Mouse (Mus musculus) heart, embryonic 15.5 days (tissue): Measurements from ENCODE around the gene Ell. TPM values are rescaled to one million over a fixed set of nuclear protein-coding genes. Genes with fewer than 3 reads are reported as not detected.

Experiments used
- ATAC-seq: fragments of 200-750 bp; cut with Nextera tagmentation; replicated peaks from 2 replicates; pipeline ENCODE4 v1.8.0; 2017; ENCODE audit warnings: low read depth, moderate TSS enrichment; ENCODE audit not compliant: insufficient number of reproducible peaks, insufficient read depth, low FRiP score
- H3K27ac ChIP-seq: fragments of 300-500 bp; sonication (generic); 2 replicates; pipeline ENCODE4 v1.5.1; 2015; ENCODE audit warnings: mild to moderate bottlenecking, inconsistent platforms
- H3K27me3 ChIP-seq: fragments of 300-500 bp; sonication (generic); 2 replicates; pipeline ENCODE4 v1.6.1; 2015; ENCODE audit warnings: inconsistent platforms
- H3K36me3 ChIP-seq: fragments of 300-500 bp; sonication (generic); 2 replicates; pipeline ENCODE4 v1.6.1; 2015; ENCODE audit warnings: mild to moderate bottlenecking, inconsistent platforms
- H3K4me1 ChIP-seq: fragments of 300-500 bp; sonication (generic); replicated peaks from 2 replicates; pipeline ENCODE4 v1.6.1; 2015; ENCODE audit warnings: inconsistent platforms
- H3K4me2 ChIP-seq: fragments of 300-500 bp; sonication (generic); 2 replicates; pipeline ENCODE4 v1.6.1; 2015; ENCODE audit warnings: inconsistent platforms, mild to moderate bottlenecking, moderate library complexity
- H3K4me3 ChIP-seq: fragments of 300-500 bp; sonication (generic); 2 replicates; pipeline ENCODE4 v1.5.1; 2015; ENCODE audit warnings: mild to moderate bottlenecking, inconsistent platforms
- H3K9ac ChIP-seq: fragments of 300-500 bp; sonication (generic); 2 replicates; pipeline ENCODE4 v1.6.1; 2015; ENCODE audit warnings: mild to moderate bottlenecking, inconsistent platforms
- H3K9me3 ChIP-seq: fragments of 300-500 bp; sonication (generic); replicated peaks from 2 replicates; pipeline ENCODE4 v1.6.1; 2016; ENCODE audit warnings: inconsistent platforms
- WGBS: fragments of 180-500 bp; shearing (Covaris S2); methylation state at CpG from one replicate; pipeline ENCODE4 v1.1.7; 2015; ENCODE audit warnings: mixed read lengths; 5-methylcytosine and 5-hydroxymethylcytosine counted together
- polyA plus RNA-seq: library from polyadenylated mRNA; unstranded; fragments of >200 nt; fragmentation: Nextera tagmentation; extraction: Ambion mirVana; gene quantifications from 2 replicates; pipeline ENCODE4 v1.2.1, GENCODE M21; 2015

The Ell gene
- polyA plus RNA-seq, 1 experiment from 2014 or later = 10.8 TPM

DNA sequence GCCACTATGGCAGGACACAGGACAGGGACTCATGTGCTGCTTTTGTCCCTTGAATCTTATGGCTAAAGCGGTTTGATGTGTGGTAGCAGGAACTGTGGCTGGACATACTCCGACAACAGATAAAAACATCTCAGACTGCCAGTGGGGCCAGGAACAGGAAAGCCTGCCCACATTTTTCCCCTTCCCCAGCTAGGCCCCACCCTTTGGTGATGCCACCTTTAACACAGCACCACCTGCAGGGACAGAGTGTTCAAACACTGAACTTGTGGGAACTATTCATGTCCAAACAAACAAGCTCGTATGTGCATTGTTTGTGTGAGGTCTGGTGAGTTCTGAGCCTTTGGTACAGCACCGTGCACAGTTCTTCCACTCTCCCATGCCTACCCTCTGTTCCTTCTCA, 19.1 kb downstream of the Ell start:
- Histone ChIP-seq H3K27ac (peak overlapping the region; percentile 44), H3K4me1 (peaks cover 69% of the 10 kb centered on the region), H3K4me3 (no peak overlapping the region), H3K9ac (no peak overlapping the region), H3K9me3 (no peaks in the 10 kb centered on the region), H3K27me3 (no peaks in the 10 kb centered on the region), H3K4me2 (no peak overlapping the region), H3K36me3 (no peaks in the 10 kb centered on the region)
- ATAC-seq = no peak
- WGBS = 41% methylated on average over 4 of the region's 4 CpGs

DNA sequence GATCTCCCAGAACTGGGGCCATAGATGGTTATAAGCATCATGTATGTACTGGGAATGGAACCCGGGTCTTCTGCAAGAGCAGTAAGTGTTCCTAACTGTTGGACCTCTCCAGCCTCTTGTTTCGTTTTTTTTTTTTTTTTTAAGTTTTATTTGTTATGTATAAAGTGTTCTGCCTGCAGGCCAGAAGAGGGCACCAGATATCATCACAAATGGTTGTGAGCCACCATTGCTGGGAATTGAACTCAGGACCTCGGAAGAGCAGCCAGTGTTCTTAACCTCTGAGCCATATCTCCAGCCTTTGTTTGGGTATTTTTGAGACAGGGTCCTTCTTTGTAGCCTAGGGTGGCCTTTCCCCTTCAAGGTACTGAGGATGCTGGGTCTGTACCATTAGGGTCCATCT, 19.7 kb downstream of the Ell start:
- peaks cover 63% of the 10 kb centered on the region for H3K4me1 ChIP-seq
- no peak overlapping the region for H3K9ac ChIP-seq
- no peaks in the 10 kb centered on the region for H3K9me3 ChIP-seq
- 79% methylated on average over 3 of the region's 3 CpGs for WGBS
- no peak for ATAC-seq
- H3K36me3 ChIP-seq = no peaks in the 10 kb centered on the region
- H3K4me3 ChIP-seq = no peak overlapping the region
- no peak overlapping the region for H3K27ac ChIP-seq
- H3K4me2 ChIP-seq = no peak overlapping the region
- H3K27me3 ChIP-seq = no peaks in the 10 kb centered on the region

DNA sequence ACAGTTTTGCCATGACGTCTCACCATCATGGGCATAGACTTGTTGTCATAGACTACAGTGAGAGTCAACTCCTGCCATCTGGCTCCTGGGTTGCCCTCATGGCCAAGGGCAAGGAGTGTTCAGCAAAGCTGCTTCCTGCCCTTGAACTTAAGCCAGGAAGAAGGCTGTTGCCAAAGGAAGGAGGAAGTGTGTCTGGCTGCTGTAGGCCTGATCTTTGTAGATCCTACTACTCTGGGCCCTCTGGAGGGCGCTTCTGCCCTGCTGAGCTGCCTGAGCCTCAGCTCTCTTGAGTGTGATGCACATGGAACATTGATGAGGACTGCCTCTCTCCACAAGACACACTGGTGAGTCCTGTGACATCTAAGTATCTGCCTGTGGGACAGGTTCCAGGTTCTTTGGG, 20.8 kb downstream of the Ell start:
- 0 out of 2 replicates have a peak, but pooled peaks have one; percentile 12 for ATAC-seq
- Histone ChIP-seq H3K4me1 (peaks cover 64% of the 10 kb centered on the region), H3K9ac (no peak overlapping the region), H3K4me2 (no peak overlapping the region), H3K9me3 (no peaks in the 10 kb centered on the region), H3K36me3 (no peaks in the 10 kb centered on the region), H3K4me3 (no peak overlapping the region), H3K27ac (peak overlapping the region; percentile 57), H3K27me3 (no peaks in the 10 kb centered on the region)
- WGBS = 58% methylated on average over 2 of the region's 2 CpGs

DNA sequence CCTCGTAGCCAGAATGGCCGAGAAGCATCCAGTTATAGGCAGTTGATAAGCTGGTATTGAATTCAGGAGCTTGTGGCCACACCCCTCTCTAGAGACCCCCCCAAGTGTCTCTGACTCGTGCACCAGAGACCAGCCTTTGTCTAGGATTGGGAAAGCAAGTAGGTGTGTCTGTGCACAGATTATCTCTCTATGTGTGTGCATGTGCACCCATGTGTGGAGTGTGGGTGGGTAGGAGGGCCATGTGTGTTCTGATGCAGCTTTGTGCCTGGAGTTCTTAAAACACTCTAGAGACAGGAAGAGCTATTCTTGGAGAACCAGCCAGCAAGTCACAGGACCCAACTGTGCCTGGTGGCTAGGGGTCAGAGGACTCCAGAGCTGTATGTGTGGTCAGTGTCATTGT, 21.3 kb downstream of the Ell start:
- ATAC-seq = no peak

DNA sequence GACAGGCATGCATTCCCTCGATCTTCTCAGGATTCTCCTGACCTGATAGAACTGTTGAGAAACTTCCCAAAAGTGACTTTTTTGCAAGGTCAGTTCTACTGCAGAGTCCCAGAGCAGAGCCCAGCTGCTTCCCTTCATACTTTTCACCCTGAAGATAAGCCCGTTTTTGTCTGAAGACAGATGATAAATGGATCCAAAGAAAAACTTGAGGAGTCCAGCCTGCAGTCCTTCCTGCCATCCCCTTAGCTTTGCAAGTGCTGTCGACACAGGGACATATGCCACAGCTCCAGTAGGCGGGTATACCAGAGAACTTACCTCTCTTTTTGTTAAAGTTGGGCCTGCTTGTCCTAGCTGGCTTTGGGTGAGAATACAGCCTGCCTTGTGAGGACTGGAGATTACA, 22.1 kb downstream of the Ell start:
- Histone ChIP-seq H3K36me3 (no peaks in the 10 kb centered on the region), H3K27me3 (no peaks in the 10 kb centered on the region), H3K27ac (peak overlapping the region; percentile 57), H3K4me1 (peaks cover 75% of the 10 kb centered on the region), H3K9ac (no peak overlapping the region), H3K4me3 (no peak overlapping the region), H3K9me3 (no peaks in the 10 kb centered on the region), H3K4me2 (no peak overlapping the region)
- 37% methylated on average over 4 of the region's 4 CpGs for WGBS
- ATAC-seq = no peak

More for the DNA sequence above, 21.3 kb downstream of the Ell start:
- Histone ChIP-seq H3K27me3 (no peaks in the 10 kb centered on the region), H3K9ac (peak overlapping the region; percentile 39; the same call in 1 of the 2 replicates), H3K4me3 (no peak overlapping the region), H3K27ac (peak overlapping the region; percentile 57), H3K9me3 (no peaks in the 10 kb centered on the region), H3K4me1 (peaks cover 67% of the 10 kb centered on the region), H3K4me2 (no peak overlapping the region), H3K36me3 (no peaks in the 10 kb centered on the region)
- 34% methylated on average over 3 of the region's 3 CpGs for WGBS

DNA sequence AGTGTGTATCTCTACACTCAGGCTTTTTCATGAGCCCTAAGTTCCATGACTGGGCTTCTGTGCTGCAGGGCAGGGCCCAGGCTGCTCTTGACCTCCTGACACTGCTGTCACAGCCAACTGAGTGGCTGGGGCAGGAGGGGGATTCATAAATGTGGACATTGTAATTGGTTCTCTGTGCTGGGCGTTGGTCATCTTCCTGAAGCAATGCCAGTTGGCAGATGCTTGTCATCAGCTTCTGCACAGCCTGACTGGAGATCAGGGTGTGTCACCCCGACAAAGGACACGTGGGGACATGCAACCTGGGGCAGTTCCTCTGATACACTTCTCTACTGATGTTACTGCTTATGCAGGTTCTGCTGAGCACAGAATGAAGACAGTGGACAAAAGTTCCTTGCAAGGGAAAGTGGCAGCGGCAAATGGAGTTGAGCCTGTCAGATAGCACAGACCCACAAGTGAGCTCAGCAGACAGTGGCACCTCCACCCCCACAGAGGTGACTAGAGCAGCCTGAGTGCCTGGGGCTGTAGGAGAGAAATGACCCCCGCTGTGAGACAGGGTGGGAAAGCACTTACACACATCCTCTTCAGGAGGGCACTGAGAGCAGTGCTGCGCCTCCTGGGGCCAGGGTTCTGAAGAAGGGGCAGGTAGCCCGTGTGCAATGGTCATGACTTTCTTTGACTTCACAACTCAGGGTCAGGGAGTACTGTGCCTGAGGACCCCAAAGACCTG, 22.7 kb downstream of the Ell start:
- Histone ChIP-seq H3K4me3 (no peak overlapping the region), H3K27ac (peak overlapping the region; percentile 57), H3K27me3 (no peaks in the 10 kb centered on the region), H3K4me1 (peaks cover 81% of the 10 kb centered on the region), H3K4me2 (no peak overlapping the region), H3K36me3 (no peaks in the 10 kb centered on the region), H3K9ac (no peak overlapping the region), H3K9me3 (no peaks in the 10 kb centered on the region)
- ATAC-seq = no peak
- 39% methylated on average over 7 of the region's 7 CpGs for WGBS

DNA sequence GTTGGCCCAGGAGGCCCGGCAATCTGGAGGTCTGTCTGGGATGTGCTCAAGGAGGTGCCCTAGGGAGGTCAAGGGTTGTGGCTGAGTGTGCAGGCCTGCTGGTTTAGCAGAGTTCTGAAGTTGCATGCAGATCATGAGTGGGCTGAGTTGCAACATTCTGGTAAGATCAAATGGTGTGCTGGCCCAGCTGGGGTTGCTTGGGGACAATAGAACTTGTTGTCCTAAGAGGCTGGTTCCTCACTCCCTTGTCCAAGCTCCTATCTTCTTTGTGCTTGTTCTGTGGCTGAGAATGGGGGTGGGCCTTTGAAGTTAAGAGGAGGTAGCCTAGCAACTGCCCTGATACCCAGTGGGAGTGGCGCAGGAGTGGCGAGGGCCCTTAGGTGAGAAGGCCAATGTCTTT, 23.5 kb downstream of the Ell start:
- Histone ChIP-seq H3K9me3 (no peaks in the 10 kb centered on the region), H3K27me3 (no peaks in the 10 kb centered on the region), H3K4me1 (peaks cover 78% of the 10 kb centered on the region), H3K36me3 (no peaks in the 10 kb centered on the region), H3K27ac (no peak overlapping the region), H3K9ac (no peak overlapping the region), H3K4me2 (no peak overlapping the region), H3K4me3 (no peak overlapping the region)
- 67% methylated on average over 3 of the region's 3 CpGs for WGBS
- no peak for ATAC-seq

DNA sequence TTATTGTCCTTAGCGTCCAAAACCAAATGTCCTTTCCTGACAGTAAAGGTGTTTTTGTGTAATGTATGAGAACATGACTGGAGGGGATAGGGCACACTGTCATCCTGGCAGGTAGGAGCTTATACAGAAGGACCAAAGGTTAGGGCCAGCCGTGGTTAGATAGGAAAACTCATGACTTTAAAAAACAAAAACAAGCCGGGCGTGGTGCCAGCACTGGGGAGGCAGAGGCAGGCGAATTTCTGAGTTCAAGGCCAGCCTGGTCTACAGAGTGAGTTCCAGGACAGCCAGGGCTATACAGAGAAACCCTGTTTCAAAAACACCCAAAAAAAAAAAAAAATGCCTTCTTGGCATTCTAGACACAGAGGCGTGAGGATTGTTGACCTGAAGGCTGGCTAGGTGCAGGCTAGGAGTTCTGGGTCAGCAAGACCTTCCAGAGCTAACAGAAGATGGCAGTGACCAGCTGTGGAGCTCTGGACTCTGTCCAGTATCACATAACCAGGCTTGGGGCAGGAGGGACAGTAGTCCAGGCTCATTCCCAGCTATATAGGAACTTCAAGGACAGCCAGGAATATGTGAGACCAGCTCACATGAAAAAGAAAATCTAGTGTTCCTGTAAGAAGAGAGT, 24.6 kb downstream of the Ell start:
- Histone ChIP-seq H3K4me1 (peaks cover 68% of the 10 kb centered on the region), H3K9ac (no peak overlapping the region), H3K4me3 (no peak overlapping the region), H3K36me3 (no peaks in the 10 kb centered on the region), H3K27me3 (no peaks in the 10 kb centered on the region), H3K9me3 (no peaks in the 10 kb centered on the region), H3K27ac (0 out of 2 replicates have a peak overlapping the region, but pooled peaks have one; percentile 65), H3K4me2 (no peak overlapping the region)
- ATAC-seq = no peak
- 87% methylated on average over 6 of the region's 6 CpGs for WGBS

DNA sequence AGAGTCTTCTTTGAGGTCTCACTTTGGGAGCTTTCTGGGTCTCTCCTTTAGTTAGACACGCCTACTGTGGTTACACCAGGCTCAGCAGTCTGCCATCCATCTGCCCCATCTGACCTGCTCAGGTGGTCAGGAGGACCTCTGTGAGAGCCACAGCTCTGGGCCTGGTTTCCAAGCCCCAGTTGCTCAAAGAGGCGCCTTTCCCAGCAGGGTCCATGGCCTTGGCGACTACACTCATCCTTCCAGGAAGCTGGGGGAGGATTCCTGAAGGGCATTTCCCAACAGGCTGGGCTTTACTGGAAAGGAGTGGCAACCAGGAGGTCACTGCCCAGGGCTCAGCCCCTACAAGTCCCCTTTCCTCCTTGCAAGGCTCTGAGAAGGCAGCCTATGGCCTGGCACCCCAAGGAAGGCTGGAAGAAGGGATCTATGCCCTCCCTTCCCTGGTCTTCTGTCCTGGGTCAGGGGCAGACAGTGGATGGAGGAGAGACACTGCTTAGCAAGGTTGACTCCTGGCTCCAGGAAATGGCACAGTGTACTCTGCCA, 25.5 kb downstream of the Ell start:
- Histone ChIP-seq H3K9me3 (no peaks in the 10 kb centered on the region), H3K36me3 (no peaks in the 10 kb centered on the region), H3K27ac (peak overlapping the region; percentile 65), H3K4me3 (no peak overlapping the region), H3K9ac (no peak overlapping the region), H3K27me3 (no peaks in the 10 kb centered on the region), H3K4me2 (no peak overlapping the region), H3K4me1 (peaks cover 66% of the 10 kb centered on the region)
- ATAC-seq = no peak
- WGBS = 69% methylated on average over 3 of the region's 3 CpGs

DNA sequence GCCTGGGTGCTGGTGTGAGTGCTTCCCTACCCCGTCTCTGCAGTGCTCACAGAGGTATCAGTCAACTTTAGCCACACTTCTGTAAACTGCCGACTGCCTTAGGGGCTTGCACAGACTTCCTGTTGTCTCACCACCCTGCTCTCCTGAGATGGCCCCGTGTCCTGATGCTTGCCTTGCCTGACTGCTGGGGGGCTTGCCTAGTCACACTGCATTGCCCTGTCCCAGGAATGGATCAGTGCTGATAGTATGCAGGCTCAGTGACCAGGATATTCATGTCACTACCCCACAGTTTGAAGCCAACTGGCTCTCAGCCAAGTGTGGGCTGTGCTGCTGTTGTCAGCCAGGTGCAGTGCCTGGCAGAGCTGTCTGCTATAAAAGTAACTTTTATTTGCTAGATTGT, 26.3 kb downstream of the Ell start:
- ATAC-seq = peak; percentile 56; the same call in 1 of the 2 replicates

DNA sequence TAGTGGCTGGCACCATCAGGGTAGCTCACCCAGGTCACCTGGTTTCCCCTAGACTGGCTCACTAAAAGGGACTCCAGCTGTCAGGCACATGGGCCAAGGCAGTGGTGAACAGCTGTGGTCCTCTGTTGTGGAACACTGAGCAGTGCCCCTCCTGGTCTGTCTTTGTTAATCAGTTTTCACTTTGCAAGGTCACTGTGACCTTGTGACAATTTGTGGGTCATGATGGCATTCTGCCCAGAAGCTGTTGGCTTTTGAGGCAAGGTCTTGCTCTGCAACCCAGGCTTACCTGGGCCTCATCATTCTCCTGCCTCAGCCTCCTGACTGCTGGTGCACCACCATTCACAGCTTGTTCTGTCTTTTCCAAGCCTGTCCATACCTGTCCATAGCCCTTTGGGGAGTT, 31.1 kb downstream of the Ell start:
- Histone ChIP-seq H3K36me3 (no peaks in the 10 kb centered on the region), H3K27me3 (no peaks in the 10 kb centered on the region), H3K27ac (peak overlapping the region; percentile 71), H3K4me2 (no peak overlapping the region), H3K4me3 (no peak overlapping the region), H3K4me1 (peaks cover 50% of the 10 kb centered on the region), H3K9me3 (no peaks in the 10 kb centered on the region), H3K9ac (no peak overlapping the region)
- no peak for ATAC-seq

More for the DNA sequence above, 26.3 kb downstream of the Ell start:
- 22% methylated on average over 3 of the region's 3 CpGs for WGBS
- H3K9ac ChIP-seq = no peak overlapping the region
- no peak overlapping the region for H3K4me2 ChIP-seq
- no peaks in the 10 kb centered on the region for H3K27me3 ChIP-seq
- no peaks in the 10 kb centered on the region for H3K9me3 ChIP-seq
- H3K36me3 ChIP-seq = no peaks in the 10 kb centered on the region
- H3K4me3 ChIP-seq = no peak overlapping the region
- peak overlapping the region; percentile 65 for H3K27ac ChIP-seq
- peaks cover 66% of the 10 kb centered on the region for H3K4me1 ChIP-seq
